Mouse (Mus musculus): ENCODE measurements around the gene Troap. TPM values are rescaled to one million over a fixed set of nuclear protein-coding genes. Genes with fewer than 3 reads are reported as not detected.
A peak's percentile ranks its signal among the peaks of the same experiment; 100 is the strongest.

Troap gene
- polyA plus RNA-seq, 2 experiments = 22.1 to 41.5 TPM

DNA sequence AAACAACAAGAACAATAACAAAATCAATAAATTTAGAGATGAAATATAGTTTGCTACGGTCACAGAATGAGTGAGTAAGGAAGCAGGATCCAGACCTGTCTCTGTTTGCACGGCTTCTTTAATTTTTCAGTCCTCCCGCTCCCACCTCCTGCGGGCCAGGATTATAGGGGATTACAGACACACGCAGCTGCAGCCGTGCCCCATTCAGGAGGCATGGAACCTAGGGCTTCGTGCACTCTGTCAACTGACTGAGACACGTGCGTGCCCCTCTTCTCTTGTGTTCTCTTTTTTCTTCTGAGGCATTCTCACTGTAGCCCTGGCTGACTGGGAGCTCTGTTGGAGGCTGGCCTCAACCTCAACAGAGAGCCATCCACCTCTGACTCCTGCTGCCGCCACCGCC, 55.1 kb downstream of the Troap start:
- Histone ChIP-seq H3K27ac (replicated peaks; ENCODE audit: low read depth, low read length) (no peak overlapping the region), H3K27me3 (ENCODE audit: control insufficient read depth, insufficient read depth, low read length) (no peaks in the 10 kb centered on the region), H3K9ac (ENCODE audit: low read depth, low read length, severe bottlenecking) (0 out of 2 replicates have a peak overlapping the region, but pooled peaks have one; percentile 21), H3K9me3 (ENCODE audit: control insufficient read depth, low read length) (no peaks in the 10 kb centered on the region), H3K4me1 (ENCODE audit: control insufficient read depth, insufficient read depth, low read length) (peaks cover 26% of the 10 kb centered on the region), H3K4me3 (replicated peaks; ENCODE audit: low read length) (no peak overlapping the region), H3K4me2 (replicated peaks; ENCODE audit: low read depth, low read length, severe bottlenecking) (peak overlapping the region; percentile 2; the same call in 1 of the 2 replicates), H3K36me3 (ENCODE audit: control insufficient read depth, insufficient read depth, low read length) (peaks cover 4% of the 10 kb centered on the region; the same call in 1 of the 2 replicates)
- no peak for DNase-seq (ENCODE audit: low spot score)
- no peak for ATAC-seq (ENCODE audit: low FRiP score, low read depth)
- 49% methylated on average over 11 of the region's 11 CpGs for WGBS
- TF ChIP-seq POLR2A (IDR thresholded peaks at IDR 0.05; ENCODE audit: borderline replicate concordance, extremely low read depth, insufficient read depth, insufficient read length) = no peak

DNA sequence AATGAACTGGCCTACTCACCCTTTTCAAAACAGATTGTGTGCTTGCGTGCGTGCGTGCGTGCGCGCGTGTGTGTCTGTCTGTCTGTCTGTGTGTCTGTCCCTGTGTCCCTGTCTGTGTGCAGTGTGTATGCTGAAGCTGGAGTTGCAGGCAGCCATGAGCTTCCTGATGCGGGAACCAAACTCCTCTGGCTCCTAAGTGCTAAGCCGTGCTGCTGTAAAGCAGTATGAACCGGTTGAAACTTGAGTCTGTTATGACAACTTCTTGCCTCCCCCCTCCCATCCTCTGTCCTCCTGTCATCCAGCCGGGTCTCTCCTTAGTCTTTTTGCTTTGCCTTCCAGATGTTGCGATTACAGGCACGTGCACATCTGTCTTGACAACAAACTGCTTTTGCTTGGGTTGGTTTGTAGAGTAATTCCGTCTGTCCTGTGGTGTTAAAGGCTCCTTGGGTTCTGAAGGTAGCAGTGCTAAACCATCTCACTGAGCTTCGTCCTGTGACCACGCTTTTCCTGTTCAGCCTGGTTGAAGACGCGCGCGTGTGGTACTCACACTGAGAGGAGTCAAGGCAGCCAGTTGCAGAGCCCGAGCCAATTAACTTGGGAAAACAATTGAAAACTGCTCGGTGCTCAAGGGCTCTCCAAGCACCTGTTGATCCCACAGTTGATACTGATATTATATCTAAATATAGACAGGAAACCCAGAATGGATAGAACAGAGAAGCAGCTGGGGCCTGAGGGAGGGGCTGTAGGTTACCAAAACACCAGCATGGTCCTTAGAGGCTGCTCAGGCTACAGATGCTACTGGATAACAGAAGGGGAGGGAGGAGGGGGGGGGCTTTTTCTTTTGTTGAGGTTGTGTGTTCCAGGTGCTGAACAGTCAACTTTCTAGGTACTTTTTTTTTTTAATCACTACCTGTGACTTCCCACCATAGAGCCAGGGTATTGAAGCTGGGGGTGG, 55.9 kb downstream of the Troap start:
- Histone ChIP-seq H3K9me3 (ENCODE audit: control insufficient read depth, low read length) (no peaks in the 10 kb centered on the region), H3K36me3 (ENCODE audit: control insufficient read depth, insufficient read depth, low read length) (peaks cover 4% of the 10 kb centered on the region; the same call in 1 of the 2 replicates), H3K27ac (replicated peaks; ENCODE audit: low read depth, low read length) (no peak overlapping the region), H3K27me3 (ENCODE audit: control insufficient read depth, insufficient read depth, low read length) (no peaks in the 10 kb centered on the region), H3K4me1 (ENCODE audit: control insufficient read depth, insufficient read depth, low read length) (peaks cover 26% of the 10 kb centered on the region), H3K4me3 (replicated peaks; ENCODE audit: low read length) (no peak overlapping the region), H3K4me2 (replicated peaks; ENCODE audit: low read depth, low read length, severe bottlenecking) (no peak overlapping the region; the same call in 1 of the 2 replicates), H3K9ac (ENCODE audit: low read depth, low read length, severe bottlenecking) (0 out of 2 replicates have a peak overlapping the region, but pooled peaks have one; percentile 21)
- whole genome bisulfite sequencing = 56% methylated on average over 22 of the region's 22 CpGs
- peak; percentile 28 for DNase-seq (ENCODE audit: low spot score)
- ATAC-seq (ENCODE audit: low FRiP score, low read depth) = peak; percentile 42; the same call in 1 of the 2 replicates
- TF ChIP-seq POLR2A (IDR thresholded peaks at IDR 0.05; ENCODE audit: borderline replicate concordance, extremely low read depth, insufficient read depth, insufficient read length) = no peak

Small RNA genes lying within 50 kb of the gene (microRNA-seq; reads per million reads assigned to microRNA genes)
- not detected for gene Mir6960

Other genes with a start within 250 kb of the Troap start
- gene Prkag1, start 243.1 kb upstream of the Troap start, polyA plus RNA-seq (2012; rRNA removed) = 93.1 and 93.7 TPM in 2 replicates
- 81.3 and 82.3 TPM in 2 replicates for gene Prkag1, start 243.1 kb upstream of the Troap start, polyA plus RNA-seq (2014; fragmentation: Nextera tagmentation; extraction: Ambion mirVana)
- gene Kmt2d, start 203.4 kb upstream of the Troap start, polyA plus RNA-seq (2012; rRNA removed) = 27.1 and 27.3 TPM in 2 replicates
- 16.7 and 20.1 TPM in 2 replicates for gene Kmt2d, start 203.4 kb upstream of the Troap start, polyA plus RNA-seq (2014; fragmentation: Nextera tagmentation; extraction: Ambion mirVana)
- gene Rhebl1, start 180.0 kb upstream of the Troap start, polyA plus RNA-seq (2012; rRNA removed) = 14.5 and 16.4 TPM in 2 replicates
- gene Rhebl1, start 180.0 kb upstream of the Troap start, polyA plus RNA-seq (2014; fragmentation: Nextera tagmentation; extraction: Ambion mirVana) = 12.0 and 13.8 TPM in 2 replicates
- 1.4 and 2.0 TPM in 2 replicates for gene Dhh, start 176.0 kb upstream of the Troap start, polyA plus RNA-seq (2012; rRNA removed)
- gene Dhh, start 176.0 kb upstream of the Troap start, polyA plus RNA-seq (2014; fragmentation: Nextera tagmentation; extraction: Ambion mirVana) = 0.72 and 1.1 TPM in 2 replicates
- gene Lmbr1l, start 156.3 kb upstream of the Troap start, polyA plus RNA-seq (2012; rRNA removed) = 66.8 and 145 TPM in 2 replicates
- 5.5 and 7.8 TPM in 2 replicates for gene Lmbr1l, start 156.3 kb upstream of the Troap start, polyA plus RNA-seq (2014; fragmentation: Nextera tagmentation; extraction: Ambion mirVana)
- gene Tuba1b, start 140.0 kb upstream of the Troap start, polyA plus RNA-seq (2012; rRNA removed) = 2,384 and 3,894 TPM in 2 replicates
- 1,587 and 1,605 TPM in 2 replicates for gene Tuba1b, start 140.0 kb upstream of the Troap start, polyA plus RNA-seq (2014; fragmentation: Nextera tagmentation; extraction: Ambion mirVana)
- 15.1 and 159 TPM in 2 replicates for gene Gm49450, start 121.0 kb upstream of the Troap start, polyA plus RNA-seq (2012; rRNA removed)
- gene Gm49450, start 121.0 kb upstream of the Troap start, polyA plus RNA-seq (2014; fragmentation: Nextera tagmentation; extraction: Ambion mirVana) = not detected in 2 replicates
- 1,030 and 1,250 TPM in 2 replicates for gene Tuba1a, start 120.9 kb upstream of the Troap start, polyA plus RNA-seq (2012; rRNA removed)
- gene Tuba1a, start 120.9 kb upstream of the Troap start, polyA plus RNA-seq (2014; fragmentation: Nextera tagmentation; extraction: Ambion mirVana) = 1,263 and 1,288 TPM in 2 replicates
- gene Tuba1c, start 44.7 kb upstream of the Troap start, polyA plus RNA-seq (2012; rRNA removed) = 192 and 293 TPM in 2 replicates
- 150 and 162 TPM in 2 replicates for gene Tuba1c, start 44.7 kb upstream of the Troap start, polyA plus RNA-seq (2014; fragmentation: Nextera tagmentation; extraction: Ambion mirVana)
- gene Prph, start 19.4 kb upstream of the Troap start, polyA plus RNA-seq (2012; rRNA removed) = 2.7 and 4.2 TPM in 2 replicates
- gene Prph, start 19.4 kb upstream of the Troap start, polyA plus RNA-seq (2014; fragmentation: Nextera tagmentation; extraction: Ambion mirVana) = 1.3 and 1.7 TPM in 2 replicates
- 0.13 TPM in 1 of 2 replicates, not detected in the other for gene C1ql4, start 13.2 kb downstream of the Troap start, polyA plus RNA-seq (2012; rRNA removed)
- gene C1ql4, start 13.2 kb downstream of the Troap start, polyA plus RNA-seq (2014; fragmentation: Nextera tagmentation; extraction: Ambion mirVana) = not detected in 2 replicates
- 0.87 and 1.7 TPM in 2 replicates for gene Dnajc22, start 18.6 kb downstream of the Troap start, polyA plus RNA-seq (2012; rRNA removed)
- 0.11 and 0.37 TPM in 2 replicates for gene Dnajc22, start 18.6 kb downstream of the Troap start, polyA plus RNA-seq (2014; fragmentation: Nextera tagmentation; extraction: Ambion mirVana)
- 47.1 and 48.4 TPM in 2 replicates for gene Spats2, start 51.3 kb downstream of the Troap start, polyA plus RNA-seq (2012; rRNA removed)
- gene Spats2, start 51.3 kb downstream of the Troap start, polyA plus RNA-seq (2014; fragmentation: Nextera tagmentation; extraction: Ambion mirVana) = 39.7 and 41.7 TPM in 2 replicates
- gene Kcnh3, start 150.3 kb downstream of the Troap start, polyA plus RNA-seq (2012; rRNA removed) = 1.6 and 1.9 TPM in 2 replicates
- gene Kcnh3, start 150.3 kb downstream of the Troap start, polyA plus RNA-seq (2014; fragmentation: Nextera tagmentation; extraction: Ambion mirVana) = 0.55 and 0.58 TPM in 2 replicates
- gene Mcrs1, start 177.4 kb downstream of the Troap start, polyA plus RNA-seq (2012; rRNA removed) = 88.5 and 113 TPM in 2 replicates
- gene Mcrs1, start 177.4 kb downstream of the Troap start, polyA plus RNA-seq (2014; fragmentation: Nextera tagmentation; extraction: Ambion mirVana) = 130 and 139 TPM in 2 replicates
- gene Prpf40b, start 220.5 kb downstream of the Troap start, polyA plus RNA-seq (2012; rRNA removed) = 143 and 154 TPM in 2 replicates
- gene Prpf40b, start 220.5 kb downstream of the Troap start, polyA plus RNA-seq (2014; fragmentation: Nextera tagmentation; extraction: Ambion mirVana) = 47.0 and 54.3 TPM in 2 replicates
- gene Fam186b, start 221.3 kb downstream of the Troap start, polyA plus RNA-seq (2012; rRNA removed) = 0.19 and 0.24 TPM in 2 replicates
- 0.12 and 0.32 TPM in 2 replicates for gene Fam186b, start 221.3 kb downstream of the Troap start, polyA plus RNA-seq (2014; fragmentation: Nextera tagmentation; extraction: Ambion mirVana)